Mouse (Mus musculus) limb, embryonic 14.5 days (tissue): ENCODE data around the gene Rpl36a. TPM values are rescaled to one million over a fixed set of nuclear protein-coding genes. Genes with fewer than 3 reads are reported as not detected.

ENCODE experiments used
- ATAC-seq: fragments of 200-750 bp; cut with Nextera tagmentation; 2 replicates; pipeline ENCODE4 v1.8.0; 2017; ENCODE audit warnings: low read depth, moderate number of reproducible peaks, moderate TSS enrichment; ENCODE audit not compliant: low FRiP score
- DNase-seq: peaks from one replicate; pipeline ENCODE4 v3.0.0-alpha.2; 2015; ENCODE audit warnings: low spot score
- H3K27ac ChIP-seq: fragments of 300-500 bp; sonication (generic); replicated peaks from 2 replicates; pipeline ENCODE4 v1.5.1; 2014; ENCODE audit warnings: low read depth, mild to moderate bottlenecking, low read length, moderate library complexity, mixed read lengths
- H3K27me3 ChIP-seq: fragments of 300-500 bp; sonication (generic); 2 replicates; pipeline ENCODE4 v1.6.1; 2014; ENCODE audit warnings: low read length, mixed read lengths; ENCODE audit not compliant: control insufficient read depth, insufficient read depth
- H3K36me3 ChIP-seq: fragments of 300-500 bp; sonication (generic); 2 replicates; pipeline ENCODE4 v1.6.1; 2014; ENCODE audit warnings: mild to moderate bottlenecking, low read length, moderate library complexity, mixed read lengths; ENCODE audit not compliant: control insufficient read depth, insufficient read depth
- H3K4me1 ChIP-seq: fragments of 300-500 bp; sonication (generic); 2 replicates; pipeline ENCODE4 v1.6.1; 2014; ENCODE audit warnings: antibody characterized with exemption, low read length, mixed read lengths; ENCODE audit not compliant: control insufficient read depth, insufficient read depth
- H3K4me2 ChIP-seq: fragments of 300-500 bp; sonication (generic); replicated peaks from 2 replicates; pipeline ENCODE4 v1.6.1; 2014; ENCODE audit warnings: low read depth, mild to moderate bottlenecking, low read length, moderate library complexity; ENCODE audit not compliant: severe bottlenecking
- H3K4me3 ChIP-seq: fragments of 300-500 bp; sonication (generic); replicated peaks from 2 replicates; pipeline ENCODE4 v1.5.1; 2014; ENCODE audit warnings: low read length
- H3K9ac ChIP-seq: fragments of 300-500 bp; sonication (generic); 2 replicates; pipeline ENCODE4 v1.6.1; 2014; ENCODE audit warnings: mild to moderate bottlenecking, low read depth, low read length, moderate library complexity; ENCODE audit not compliant: severe bottlenecking
- H3K9me3 ChIP-seq: fragments of 300-500 bp; sonication (generic); 2 replicates; pipeline ENCODE4 v1.6.1; 2016; ENCODE audit warnings: low read length; ENCODE audit not compliant: control insufficient read depth
- POLR2A ChIP-seq: fragments of 200-500 bp; IDR thresholded peaks from 2 replicates; pipeline ENCODE4 v1.8.0; 2012; ENCODE audit warnings: inconsistent platforms, mild to moderate bottlenecking, moderate library complexity, borderline replicate concordance; ENCODE audit not compliant: insufficient read depth, insufficient read length; ENCODE audit errors: extremely low read depth
- WGBS: fragments of 180-500 bp; shearing (Covaris S2); extraction: QIAGEN DNeasy Blood & Tissue Kit; methylation state at CpG from one replicate; pipeline ENCODE4 v1.1.7; 2014; 5-methylcytosine and 5-hydroxymethylcytosine counted together
- polyA plus RNA-seq, 2 experiments: library from polyadenylated mRNA; depleted of rRNA in 1 of 2; stranded (reverse) in 1 of 2; unstranded in 1 of 2; fragments of >200 nt; fragmentation: Nextera tagmentation in 1 of 2; extraction: Ambion mirVana in 1 of 2; gene quantifications; 2 replicates each; pipeline versions ENCODE4 v1.2.1 to v1.2.3; 2012 to 2014

Rpl36a gene
- polyA plus RNA-seq, 2 experiments: 533 to 1,926 TPM

DNA sequence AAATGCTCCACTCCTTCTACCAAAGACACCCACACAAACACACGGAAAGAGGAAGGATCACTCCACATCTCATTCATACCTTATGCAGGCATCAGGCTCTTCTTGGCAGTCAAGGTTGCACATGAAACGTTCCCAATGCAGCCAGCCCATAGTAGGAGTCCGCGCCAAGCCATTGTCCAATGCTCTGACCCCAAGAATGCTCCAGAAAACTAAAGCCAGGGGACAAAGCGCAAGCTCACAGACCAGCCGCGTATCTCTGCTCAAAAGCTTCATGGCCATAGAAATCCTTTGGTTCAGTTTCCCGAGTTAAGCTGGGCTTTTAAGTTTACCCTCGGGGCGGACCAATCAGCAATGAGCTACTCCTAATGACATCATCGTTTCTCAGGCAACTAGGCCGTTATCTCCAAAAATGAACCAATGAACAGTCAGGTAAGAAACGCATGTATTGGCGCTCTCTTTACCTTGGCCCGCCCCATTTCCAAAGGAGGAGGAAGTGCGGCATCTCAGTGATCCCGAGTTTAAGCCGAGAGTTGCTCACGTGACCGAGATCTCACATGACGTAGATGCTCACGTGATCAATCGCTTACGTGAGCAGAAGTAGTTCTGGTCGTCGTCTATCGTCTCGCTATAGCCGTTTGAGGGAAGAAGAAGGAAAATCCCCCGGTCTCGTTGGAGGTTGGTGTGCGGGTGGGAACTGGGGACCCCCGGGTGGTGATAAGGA lies 15.4 kb downstream of the Rpl36a start, which contains the start of the genes Gla and Hnrnph2:
TSS of gene Gla (minus strand) at position 467 of the 721 bp plus-strand sequence.
TSS of gene Hnrnph2 (plus strand) at position 521 of the 721 bp plus-strand sequence.
- DNase-seq (peak; percentile 95), ATAC-seq (peak; percentile 98)
- Histone ChIP-seq H3K4me2 (peak within 1 kb of the TSS; percentile 53), H3K36me3 (no peaks in the 10 kb centered on the region), H3K9me3 (no peaks in the 10 kb centered on the region), H3K27me3 (no peaks in the 10 kb centered on the region), H3K9ac (peak within 1 kb of the TSS; percentile 61), H3K27ac (peak within 1 kb of the TSS; percentile 91), H3K4me3 (peak within 1 kb of the TSS; percentile 49), H3K4me1 (no peaks in the 10 kb centered on the region)
- WGBS: 18% methylated on average over 32 of the region's 33 CpGs
- no peak for TF ChIP-seq POLR2A

GRCm38 (mm10) chrX:134601380-134602120 lies 16.1 kb downstream of the Rpl36a start:
- H3K9ac ChIP-seq: peak overlapping the region; percentile 61
- peak overlapping the region; percentile 91 for H3K27ac ChIP-seq
- peak overlapping the region; percentile 49 for H3K4me3 ChIP-seq
- no peaks in the 10 kb centered on the region for H3K9me3 ChIP-seq
- no peaks in the 10 kb centered on the region for H3K4me1 ChIP-seq
- ATAC-seq: peak; percentile 86
- DNase-seq: peak; percentile 11
- H3K27me3 ChIP-seq: no peaks in the 10 kb centered on the region
- WGBS: 21% methylated on average over 37 of the region's 43 CpGs
- no peak for TF ChIP-seq POLR2A
- no peaks in the 10 kb centered on the region for H3K36me3 ChIP-seq
- H3K4me2 ChIP-seq: peak overlapping the region; percentile 49

GRCm38 (mm10) chrX:134609472-134609871 lies 24.0 kb downstream of the Rpl36a start:
- no peak overlapping the region for H3K4me2 ChIP-seq
- ATAC-seq: no peak
- H3K36me3 ChIP-seq: no peaks in the 10 kb centered on the region
- no peaks in the 10 kb centered on the region for H3K4me1 ChIP-seq
- WGBS: 32% methylated on average over 4 of the region's 4 CpGs
- no peaks in the 10 kb centered on the region for H3K27me3 ChIP-seq
- H3K27ac ChIP-seq: no peak overlapping the region
- no peak overlapping the region for H3K4me3 ChIP-seq
- DNase-seq: peak; percentile 67
- no peak for TF ChIP-seq POLR2A
- no peaks in the 10 kb centered on the region for H3K9me3 ChIP-seq
- no peak overlapping the region for H3K9ac ChIP-seq

- Histone ChIP-seq H3K4me1 (no peaks in the 10 kb centered on the region), H3K9me3 (no peaks in the 10 kb centered on the region), H3K4me3 (no peak overlapping the region), H3K27me3 (no peaks in the 10 kb centered on the region), H3K4me2 (no peak overlapping the region), H3K9ac (no peak overlapping the region), H3K36me3 (no peaks in the 10 kb centered on the region), H3K27ac (no peak overlapping the region)
- TF ChIP-seq POLR2A: no peak
- ATAC-seq: no peak
- DNase-seq: no peak
- WGBS: 78% methylated on average over 4 of the region's 4 CpGs
Observed at GRCm38 (mm10) chrX:134610984-134611383, 25.5 kb downstream of the Rpl36a start.

DNA sequence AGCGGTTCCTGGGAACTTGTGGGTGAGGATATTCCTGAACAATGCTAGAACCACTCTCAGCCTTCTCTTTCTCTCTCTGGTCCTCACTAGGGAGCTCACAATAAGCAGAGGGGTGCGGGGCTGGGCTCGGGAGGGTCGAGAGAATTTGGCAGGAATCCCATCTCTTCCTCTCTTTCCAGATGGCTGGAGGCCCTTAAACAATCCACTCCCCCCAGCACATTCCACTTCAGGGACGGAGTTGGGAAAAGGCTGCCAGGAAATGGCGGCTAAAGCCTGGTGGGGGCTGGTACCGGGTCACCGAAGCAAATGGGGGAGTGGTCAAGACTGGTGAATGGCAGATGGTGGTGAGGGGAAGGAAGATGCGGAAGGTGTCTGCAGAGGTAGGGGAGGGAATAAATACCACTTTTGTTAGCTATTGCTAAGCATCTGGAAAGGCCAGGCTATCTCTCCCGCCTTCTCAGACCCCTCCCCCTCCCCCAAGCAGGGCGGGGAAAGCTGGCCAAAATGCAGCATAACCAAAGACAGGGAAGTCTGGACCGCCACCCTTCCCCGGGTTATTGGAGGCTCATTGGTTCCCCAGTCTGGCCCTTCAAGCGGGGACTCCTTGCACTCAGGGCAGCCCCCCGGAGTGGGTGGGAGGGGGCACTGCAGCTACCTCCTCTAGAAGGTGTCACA lies 27.0 kb downstream of the Rpl36a start:
- Histone ChIP-seq H3K27ac (peak overlapping the region; percentile 70), H3K4me2 (peak overlapping the region; percentile 32), H3K9me3 (no peaks in the 10 kb centered on the region), H3K4me3 (peak overlapping the region; percentile 20), H3K4me1 (no peaks in the 10 kb centered on the region), H3K36me3 (no peaks in the 10 kb centered on the region), H3K9ac (peak overlapping the region; percentile 21; the same call in 1 of the 2 replicates), H3K27me3 (no peaks in the 10 kb centered on the region)
- DNase-seq: peak; percentile 86
- TF ChIP-seq POLR2A: no peak
- WGBS: 10% methylated on average over 13 of the region's 15 CpGs
- ATAC-seq: peak; percentile 92
